Mouse (Mus musculus) lung, adult 2 months (tissue): ENCODE measurements around the gene Phf5a.

Experiments
- CTCF ChIP-seq: fragments of 200-500 bp; IDR thresholded peaks from 2 replicates; pipeline ENCODE4 v1.5.1; 2011; ENCODE audit warnings: mild to moderate bottlenecking, low read length, control low read depth; ENCODE audit not compliant: insufficient read depth
- POLR2A ChIP-seq: fragments of 200-500 bp; IDR thresholded peaks from 2 replicates; pipeline ENCODE4 v1.6.1; 2011; ENCODE audit warnings: low read depth, mild to moderate bottlenecking, control low read depth, low read length, borderline replicate concordance; ENCODE audit errors: extremely low read depth

GRCm38 (mm10) chr15:81828426-81829207 lies 43.1 kb downstream of the Phf5a start:
- TF ChIP-seq CTCF = no peak
- no peak for TF ChIP-seq POLR2A
